Mouse (Mus musculus): ENCODE results near the gene Nmt1.

Gene Nmt1

GRCm38 (mm10) chr11:103043982-103044381 is 16.0 kb downstream of the Nmt1 start:
- no peak for DNase-seq (ENCODE audit: low spot score)

GRCm38 (mm10) chr11:103046286-103046685 is 18.3 kb downstream of the Nmt1 start:
- DNase-seq (ENCODE audit: low spot score), result no peak

- DNase-seq (ENCODE audit: low spot score), result no peak
Measured at GRCm38 (mm10) chr11:103049611-103050010, 21.6 kb downstream of the Nmt1 start.

- no peak for DNase-seq (ENCODE audit: low spot score)
Measured at GRCm38 (mm10) chr11:103050153-103050552, 22.2 kb downstream of the Nmt1 start.

GRCm38 (mm10) chr11:103051249-103051691 is 23.3 kb downstream of the Nmt1 start:
- peak; percentile 62 for DNase-seq (ENCODE audit: low spot score)

GRCm38 (mm10) chr11:103052078-103052477 is 24.1 kb downstream of the Nmt1 start:
- DNase-seq (ENCODE audit: low spot score), result no peak

- DNase-seq (ENCODE audit: low spot score), result no peak
Measured at GRCm38 (mm10) chr11:103053191-103054076, 25.4 kb downstream of the Nmt1 start.

GRCm38 (mm10) chr11:103054798-103055197 is 26.8 kb downstream of the Nmt1 start:
- DNase-seq (ENCODE audit: low spot score), result no peak

- no peak for DNase-seq (ENCODE audit: low spot score)
Measured at GRCm38 (mm10) chr11:103056636-103057035, 28.6 kb downstream of the Nmt1 start.

- DNase-seq (ENCODE audit: low spot score), result no peak
Measured at GRCm38 (mm10) chr11:103058499-103059085, 30.6 kb downstream of the Nmt1 start.

- no peak for DNase-seq (ENCODE audit: low spot score)
Measured at GRCm38 (mm10) chr11:103066191-103067050, 38.4 kb downstream of the Nmt1 start.

GRCm38 (mm10) chr11:103067051-103067361 is 39.0 kb downstream of the Nmt1 start:
- DNase-seq (ENCODE audit: low spot score), result no peak

GRCm38 (mm10) chr11:103067457-103068001 is 39.5 kb downstream of the Nmt1 start:
- no peak for DNase-seq (ENCODE audit: low spot score)

GRCm38 (mm10) chr11:103068272-103068671 is 40.3 kb downstream of the Nmt1 start:
- DNase-seq (ENCODE audit: low spot score), result no peak

GRCm38 (mm10) chr11:103068884-103069283 is 40.9 kb downstream of the Nmt1 start:
- DNase-seq (ENCODE audit: low spot score), result no peak

- no peak for DNase-seq (ENCODE audit: low spot score)
Measured at GRCm38 (mm10) chr11:103069731-103070130, 41.7 kb downstream of the Nmt1 start.

- DNase-seq (ENCODE audit: low spot score), result no peak
Measured at GRCm38 (mm10) chr11:103070322-103070880, 42.4 kb downstream of the Nmt1 start.

- DNase-seq (ENCODE audit: low spot score), result no peak
Measured at GRCm38 (mm10) chr11:103073671-103074070, 45.7 kb downstream of the Nmt1 start.

GRCm38 (mm10) chr11:103074121-103074650 is 46.2 kb downstream of the Nmt1 start:
- DNase-seq (ENCODE audit: low spot score), result no peak

GRCm38 (mm10) chr11:103074796-103075323 is 46.9 kb downstream of the Nmt1 start:
- no peak for DNase-seq (ENCODE audit: low spot score)

GRCm38 (mm10) chr11:103076010-103076409 is 48.0 kb downstream of the Nmt1 start:
- no peak for DNase-seq (ENCODE audit: low spot score)

All from ovary, adult 18-20 months (tissue).